Mouse (Mus musculus) induced T-regulatory cell, adult 2 months (primary cell): ENCODE measurements around the gene Gm9945.

Experiments
- DNase-seq: peaks from one replicate; pipeline ENCODE4 v3.0.0-alpha.2; 2012; ENCODE audit warnings: low read depth

Gm9945 gene

DNA sequence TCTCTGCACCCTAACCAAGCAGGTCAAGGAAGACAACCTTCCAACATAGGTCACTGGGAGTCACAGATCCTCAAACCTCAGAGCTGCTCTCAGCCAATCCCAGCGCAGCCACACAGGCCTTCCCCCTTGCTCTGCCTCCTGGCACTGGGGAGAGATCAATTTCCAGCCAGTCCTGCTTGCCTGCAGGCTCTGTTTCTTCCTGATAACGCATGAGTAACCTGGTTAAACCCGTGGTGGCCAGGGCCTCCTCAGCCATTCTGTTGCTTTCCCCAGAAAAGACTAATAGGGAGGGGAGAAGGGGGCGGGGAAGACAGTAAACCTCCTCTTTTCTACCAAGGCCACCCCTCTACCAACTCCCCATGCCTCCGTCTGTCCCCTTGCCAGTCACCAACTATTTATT lies 18.2 kb upstream of the Gm9945 start:
- DNase-seq = no peak

DNA sequence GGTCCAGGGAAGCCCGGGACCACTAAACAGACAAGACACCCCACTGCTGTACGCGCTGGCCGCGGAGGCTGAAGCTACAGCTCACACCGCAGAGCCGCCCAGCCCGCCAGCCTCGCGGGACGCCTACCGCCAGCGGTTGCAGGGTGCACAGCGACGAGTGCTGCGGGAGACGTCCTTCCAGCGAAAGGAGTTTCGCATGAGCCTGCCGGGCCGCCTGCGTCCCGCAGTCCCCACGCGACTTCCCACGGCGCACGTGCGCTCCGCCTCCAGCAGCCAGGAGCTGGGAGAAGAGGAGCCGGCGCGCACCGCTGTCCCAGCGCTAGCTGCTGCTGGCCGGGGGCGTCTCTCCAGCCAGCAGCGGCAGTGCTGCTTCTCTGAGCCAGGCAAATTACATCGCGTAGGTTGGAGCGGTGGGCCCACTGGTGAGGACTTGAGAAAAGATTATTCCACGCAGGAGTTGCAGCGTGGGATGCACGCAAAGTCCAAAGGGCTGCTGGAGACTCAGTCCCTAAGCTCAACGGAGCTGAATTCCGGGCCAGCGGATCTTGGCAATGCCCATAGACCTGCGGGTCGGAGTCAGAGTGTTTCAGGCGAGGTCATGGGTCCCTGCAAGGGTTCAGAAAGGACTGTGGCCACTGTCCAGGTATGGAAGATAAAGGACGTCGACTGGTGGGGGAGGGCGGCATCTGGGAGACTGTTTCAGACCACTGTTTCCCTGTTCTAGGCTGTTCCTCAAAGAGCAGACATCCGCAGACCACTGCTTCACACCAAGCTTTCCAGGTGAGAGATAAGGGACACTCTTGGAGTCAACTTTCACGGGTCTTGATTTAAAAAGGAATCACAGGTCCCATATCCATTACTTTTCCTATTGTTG lies 16.2 kb upstream of the Gm9945 start:
- no peak for DNase-seq

DNA sequence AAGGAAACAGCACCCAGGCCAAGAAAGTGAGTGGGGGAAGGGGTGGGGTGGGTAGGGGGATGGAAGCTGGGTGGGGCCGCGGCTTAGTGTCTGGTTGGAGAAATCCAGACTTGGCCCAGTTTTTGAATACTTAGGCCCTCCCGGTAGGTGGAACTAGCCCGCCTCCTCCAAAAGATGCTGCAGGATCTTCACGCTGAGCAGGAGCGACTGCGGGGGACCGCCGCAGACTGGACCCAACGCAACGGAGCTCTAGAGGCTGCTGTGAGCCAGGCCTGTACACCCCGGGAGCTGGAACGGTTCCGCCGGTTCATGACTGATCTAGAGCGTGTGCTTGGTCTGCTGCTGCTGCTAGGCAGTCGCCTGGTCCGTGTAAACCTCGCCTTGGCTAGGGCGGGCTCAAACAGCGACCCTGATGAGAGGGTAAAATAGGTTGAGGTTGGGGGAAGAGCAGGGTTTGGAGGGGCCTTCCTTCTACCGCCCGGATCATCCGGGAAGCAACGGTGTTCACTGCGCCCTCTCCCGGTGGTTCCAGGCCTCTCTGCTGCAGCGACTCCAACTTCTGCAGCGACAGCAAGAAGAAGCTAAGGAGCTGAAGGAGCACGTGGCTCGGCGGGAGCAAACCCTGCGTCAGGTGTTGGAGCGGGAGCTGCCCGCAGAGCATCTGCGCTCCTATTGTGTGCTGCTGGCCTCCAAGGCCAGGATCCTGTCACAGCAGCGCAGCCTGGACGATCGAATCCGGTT lies 13.6 kb upstream of the Gm9945 start:
- DNase-seq = peak; percentile 57

- no peak for DNase-seq
These were observed 10.5 kb upstream of the Gm9945 start for GRCm38 (mm10) chr11:53469294-53469967.

GRCm38 (mm10) chr11:53469968-53470695 lies 9.8 kb upstream of the Gm9945 start, which contains the start of gene Gm9837:
Gene Gm9837 (minus strand): TSS chr11:53470479.
- DNase-seq = peak; percentile 91

- no peak for DNase-seq
These were observed 7.3 kb upstream of the Gm9945 start for GRCm38 (mm10) chr11:53472709-53473108.

GRCm38 (mm10) chr11:53475620-53476019 lies 4.3 kb upstream of the Gm9945 start:
- DNase-seq = no peak

DNA sequence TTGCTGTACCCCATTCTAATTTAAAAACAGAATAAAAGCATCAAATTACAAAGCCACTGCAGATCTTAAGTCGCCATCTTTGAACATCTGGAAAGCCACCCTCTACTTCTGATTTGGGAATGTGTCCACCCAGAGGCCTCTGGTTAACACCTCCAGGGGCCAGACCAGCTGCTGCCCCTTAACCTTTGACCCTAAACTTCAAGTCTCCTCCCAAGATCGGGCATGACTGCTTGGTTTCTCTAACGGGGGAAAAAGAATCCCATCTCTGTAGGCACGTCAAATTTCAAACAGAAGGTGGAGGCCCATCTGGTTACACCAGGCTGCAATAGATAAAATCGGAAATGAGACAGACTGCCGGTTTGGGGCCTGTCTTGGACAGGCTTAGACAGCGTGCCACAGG lies 2.1 kb upstream of the Gm9945 start:
- DNase-seq = no peak

DNA sequence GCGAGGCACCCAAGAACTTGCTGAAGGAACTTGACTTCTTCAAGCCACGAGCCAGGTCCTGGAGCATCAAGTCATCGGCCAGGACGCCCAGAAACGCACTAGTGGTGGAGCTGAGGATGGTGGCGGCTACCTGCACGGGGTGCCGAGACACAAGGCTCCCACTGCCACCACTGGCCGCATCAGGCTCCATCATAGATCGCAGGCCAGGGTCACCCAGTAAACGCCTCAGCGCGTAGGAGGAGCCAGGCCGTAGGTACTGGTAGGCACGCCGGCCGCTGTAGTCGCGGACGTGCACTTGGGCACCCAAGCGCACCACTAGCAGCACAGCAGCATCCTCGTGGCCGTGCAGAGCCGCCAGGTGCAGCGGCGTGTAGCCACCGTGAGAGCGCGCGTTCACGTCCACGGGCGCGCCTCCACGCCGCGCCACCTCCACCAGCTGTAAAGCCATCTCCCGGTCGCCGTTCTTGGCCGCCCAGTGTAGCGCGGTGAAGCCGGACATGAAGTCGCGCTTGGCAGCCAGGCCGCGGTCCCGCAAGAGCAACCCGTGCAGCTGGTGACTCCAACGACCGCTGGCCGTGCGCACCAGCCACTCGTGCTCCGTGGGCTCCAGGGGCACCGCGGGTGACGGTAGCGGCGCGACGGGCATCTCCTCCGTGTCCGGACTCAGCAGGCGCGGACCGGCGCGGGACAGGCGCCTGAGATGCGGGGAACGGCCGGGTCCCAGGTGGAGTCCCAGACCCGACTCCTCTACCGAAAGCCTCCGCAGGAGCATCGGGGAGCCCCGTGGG lies 1.4 kb upstream of the Gm9945 start:
- DNase-seq = no peak

DNA sequence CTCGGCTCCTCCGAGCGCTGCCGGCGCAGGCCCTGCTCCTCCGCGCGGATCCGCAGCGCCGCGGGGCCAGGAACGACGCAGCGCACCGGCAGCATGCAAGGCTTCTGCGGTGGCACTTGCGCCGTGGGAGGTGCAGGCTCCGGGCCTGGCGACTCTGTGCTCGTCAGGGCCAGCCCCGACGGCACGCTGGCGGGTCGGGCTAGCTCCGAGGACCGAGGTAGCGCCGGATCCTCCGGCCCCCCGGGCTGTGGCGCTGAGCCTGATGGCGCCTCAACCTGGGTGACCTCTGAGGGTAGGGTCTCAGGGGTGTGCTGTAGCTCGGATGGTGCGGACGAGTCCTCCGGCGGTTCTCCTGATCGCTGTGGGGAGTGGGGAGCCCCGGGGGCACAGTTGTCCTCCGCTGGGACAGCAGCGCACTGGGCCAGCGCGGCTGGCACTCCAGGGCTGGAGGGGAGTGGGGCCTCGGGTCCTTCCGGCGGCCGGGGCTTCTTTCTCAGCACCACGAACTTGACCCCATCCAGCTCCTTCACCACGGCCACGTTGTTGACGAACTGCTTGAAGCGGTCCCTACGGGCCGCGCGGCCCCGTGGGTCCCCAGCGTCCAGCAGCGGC lies 689 bp upstream of the Gm9945 start:
- no peak for DNase-seq

GRCm38 (mm10) chr11:53481088-53481730 lies 1.2 kb downstream of the Gm9945 start:
- no peak for DNase-seq

DNA sequence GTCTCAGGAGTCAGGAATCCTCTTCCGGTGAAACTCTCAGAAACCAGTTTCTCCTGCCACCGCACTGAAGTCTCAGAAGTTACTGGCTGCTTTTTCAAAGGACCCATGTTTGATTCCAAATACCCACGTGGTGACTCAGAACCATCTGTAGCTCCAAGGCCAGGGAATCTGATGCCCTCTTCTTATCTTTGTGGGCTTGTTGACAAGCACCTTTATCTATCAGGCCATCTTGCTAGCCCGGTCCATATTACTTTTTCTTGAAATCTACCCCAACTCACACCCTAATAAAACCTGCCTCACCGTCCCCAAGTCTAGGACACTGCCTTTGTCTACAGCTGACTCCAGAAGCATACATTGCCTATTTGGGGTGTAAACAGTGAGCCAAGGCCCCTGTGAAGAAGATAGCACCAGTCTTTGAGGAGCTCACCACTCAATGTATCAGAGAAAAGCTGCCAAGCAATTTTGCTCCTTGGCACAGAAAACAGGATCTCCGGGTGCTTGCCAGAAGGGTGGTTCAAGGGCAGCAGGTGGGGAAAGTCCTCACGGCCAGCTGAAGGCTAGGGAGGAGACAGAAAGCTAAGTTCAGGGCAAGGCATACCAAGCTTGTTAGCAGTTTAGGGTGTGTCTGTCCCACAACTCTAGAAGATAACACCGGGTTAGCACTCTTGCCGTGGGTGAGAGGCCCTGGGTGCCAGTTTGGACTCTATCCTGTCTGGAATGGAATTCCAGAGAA lies 3.4 kb downstream of the Gm9945 start:
- no peak for DNase-seq

DNA sequence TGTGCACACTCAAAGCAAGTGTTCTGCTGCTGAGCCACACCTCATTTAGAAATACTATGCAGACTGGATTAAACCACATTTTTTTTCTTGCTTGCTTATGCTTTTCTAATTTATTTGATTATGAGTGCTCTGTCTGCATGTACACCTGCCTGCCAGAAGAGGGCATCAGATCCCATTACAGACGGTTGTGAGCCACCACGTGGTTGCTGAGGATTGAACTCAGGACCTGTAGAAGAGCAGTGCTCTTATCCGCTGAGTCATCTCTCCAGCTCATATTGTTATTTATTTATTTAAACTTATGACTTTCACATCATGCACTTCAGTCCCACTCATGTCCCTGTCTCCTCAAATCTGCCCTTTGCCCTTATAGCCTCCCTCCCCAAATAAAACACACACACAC lies 5.8 kb downstream of the Gm9945 start:
- peak; percentile 29 for DNase-seq

DNA sequence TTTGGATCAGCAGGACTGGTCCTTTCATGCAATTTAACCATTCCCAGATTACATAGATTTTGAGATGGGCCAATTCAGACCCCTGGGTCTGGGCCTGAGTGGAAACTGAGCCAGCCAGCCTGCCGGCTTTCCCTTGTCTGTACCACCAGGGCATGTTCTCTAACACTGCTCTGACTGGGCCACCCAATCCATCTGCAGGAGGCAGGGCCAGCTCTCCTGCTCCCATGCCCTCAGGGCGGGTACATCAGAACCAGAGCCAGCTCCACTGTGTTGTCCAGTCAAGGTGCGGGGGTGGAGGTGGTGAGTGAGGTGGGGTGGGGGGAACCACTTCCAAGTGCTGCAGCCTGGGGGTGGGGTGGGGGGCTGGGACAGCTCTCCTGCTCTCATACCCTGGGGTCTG lies 6.4 kb downstream of the Gm9945 start:
- DNase-seq = no peak

DNA sequence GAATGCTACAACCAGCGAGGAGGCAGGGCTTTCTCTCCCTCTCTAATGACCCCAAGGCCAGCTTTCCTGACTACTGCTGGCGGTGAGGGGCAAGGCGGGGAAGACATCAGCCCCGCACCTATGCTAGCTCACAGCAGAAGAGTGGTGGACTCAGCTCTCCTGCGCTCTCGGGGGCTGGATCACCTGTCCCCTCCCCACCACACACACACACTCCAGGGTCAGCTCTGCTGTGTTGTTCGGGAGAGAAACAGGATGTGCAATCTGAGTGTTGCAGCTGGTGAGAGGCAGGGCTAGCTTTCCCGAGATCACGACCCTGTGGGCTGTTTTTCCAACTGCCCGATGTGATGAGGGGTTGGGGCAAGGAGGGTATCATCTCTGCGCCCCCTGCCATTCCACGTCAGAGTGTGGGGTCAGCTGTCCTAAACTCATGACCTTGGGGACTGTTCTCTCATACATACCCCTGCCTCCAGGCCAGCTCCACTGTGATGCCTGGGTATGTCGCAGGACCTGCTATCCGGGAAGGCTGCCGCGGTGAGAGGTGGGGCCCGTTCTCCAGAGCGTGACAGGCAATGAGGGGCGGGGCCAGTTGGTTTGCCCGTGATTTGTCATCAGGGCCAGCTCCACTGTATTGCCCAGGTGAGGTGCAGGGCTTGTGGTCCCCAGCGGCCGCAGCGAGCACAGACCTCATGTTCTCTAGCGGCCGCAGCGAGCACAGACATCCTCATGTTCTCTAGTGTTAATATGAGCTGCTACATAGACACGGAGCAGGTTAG lies 7.0 kb downstream of the Gm9945 start:
- DNase-seq = peak; percentile 35

- no peak for DNase-seq
These were observed 9.0 kb downstream of the Gm9945 start for GRCm38 (mm10) chr11:53489007-53489406.

- DNase-seq = no peak
These were observed 9.5 kb downstream of the Gm9945 start for GRCm38 (mm10) chr11:53489421-53489820.

DNA sequence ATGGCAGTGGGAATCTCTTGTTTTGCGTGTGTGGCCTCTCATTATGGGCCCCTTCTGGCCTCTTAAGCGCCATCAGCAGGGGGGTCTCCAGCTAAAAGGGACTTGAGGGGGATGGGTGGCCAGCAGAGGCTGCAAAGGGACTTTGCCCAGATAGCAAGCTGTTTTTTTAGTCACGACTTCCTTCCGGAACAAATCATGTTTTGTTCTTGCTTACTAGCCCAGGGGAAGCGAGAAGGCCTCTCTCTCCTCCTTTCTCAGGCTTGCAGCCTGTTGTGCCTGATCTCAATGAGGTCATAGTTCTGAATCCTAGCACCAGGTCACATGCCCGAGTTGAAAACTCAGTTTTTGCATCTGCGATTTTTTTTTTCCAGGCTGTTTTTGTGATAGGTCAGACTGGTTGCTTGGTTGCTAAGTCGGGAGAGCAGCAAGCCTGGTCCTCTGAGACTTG lies 12.0 kb downstream of the Gm9945 start:
- DNase-seq = no peak
